Mouse (Mus musculus) hindbrain, embryonic 12.5 days (tissue): Measurements from ENCODE around the gene BC005624. TPM values are rescaled to one million over a fixed set of nuclear protein-coding genes. Genes with fewer than 3 reads are reported as not detected.
"Not testable (repeated sequence)": the region's sequence is repeated elsewhere in the genome, so short reads cannot be mapped to it uniquely, and the experiment has no call there.

Source experiments
- ATAC-seq: fragments of 200-750 bp; cut with Nextera tagmentation; 2 replicates; pipeline ENCODE4 v1.8.0; 2017; ENCODE audit warnings: moderate TSS enrichment; ENCODE audit not compliant: low FRiP score
- H3K27ac ChIP-seq: fragments of 300-500 bp; sonication (generic); 2 replicates; pipeline ENCODE4 v1.5.1; 2016; ENCODE audit warnings: mild to moderate bottlenecking
- H3K27me3 ChIP-seq: fragments of 300-500 bp; sonication (generic); 2 replicates; pipeline ENCODE4 v1.6.1; 2016; ENCODE audit warnings: mild to moderate bottlenecking
- H3K36me3 ChIP-seq: fragments of 300-500 bp; sonication (generic); 2 replicates; pipeline ENCODE4 v1.6.1; 2016; ENCODE audit warnings: mild to moderate bottlenecking
- H3K4me1 ChIP-seq: fragments of 300-500 bp; sonication (generic); 2 replicates; pipeline ENCODE4 v1.6.1; 2016
- H3K4me2 ChIP-seq: fragments of 300-500 bp; sonication (generic); replicated peaks from 2 replicates; pipeline ENCODE4 v1.6.1; 2016; ENCODE audit warnings: mild to moderate bottlenecking
- H3K4me3 ChIP-seq: fragments of 300-500 bp; sonication (generic); 2 replicates; pipeline ENCODE4 v1.5.1; 2016; ENCODE audit warnings: mild to moderate bottlenecking
- H3K9ac ChIP-seq: fragments of 300-500 bp; sonication (generic); 2 replicates; pipeline ENCODE4 v1.6.1; 2016; ENCODE audit warnings: mild to moderate bottlenecking, moderate library complexity
- H3K9me3 ChIP-seq: fragments of 300-500 bp; sonication (generic); replicated peaks from 2 replicates; pipeline ENCODE4 v1.6.1; 2016; ENCODE audit warnings: mild to moderate bottlenecking
- WGBS: fragments of 180-500 bp; shearing (Covaris S2); methylation state at CpG from one replicate; pipeline ENCODE4 v1.1.7; 2016; 5-methylcytosine and 5-hydroxymethylcytosine counted together
- polyA plus RNA-seq: library from polyadenylated mRNA; unstranded; fragments of >200 nt; fragmentation: Nextera tagmentation; extraction: Ambion mirVana; gene quantifications from 2 replicates; pipeline ENCODE4 v1.2.1, GENCODE M21; 2016

BC005624 gene
- polyA plus RNA-seq, 1 experiment from 2014 or later = 75.2 TPM

DNA sequence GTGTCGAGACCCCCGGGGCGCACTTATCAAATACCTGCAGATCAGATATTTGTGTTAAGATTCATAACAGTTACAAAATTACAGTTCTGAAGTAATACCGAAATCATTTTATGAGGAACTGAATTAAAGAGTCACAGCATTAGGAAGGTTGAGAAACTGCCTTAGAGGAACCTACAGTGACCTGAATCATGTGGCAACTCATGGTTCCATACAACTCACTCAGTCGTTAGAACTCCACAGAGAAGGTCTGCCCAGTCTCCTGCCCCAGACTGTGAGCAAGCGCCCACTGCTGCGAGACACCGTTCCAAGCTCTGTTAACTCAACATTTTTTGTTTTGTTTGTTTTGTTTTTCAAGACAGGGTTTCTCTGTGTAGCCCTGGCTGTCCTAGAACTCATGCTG lies 16.4 kb downstream of the BC005624 start:
- H3K4me1 ChIP-seq = peaks cover 18% of the 10 kb centered on the region
- no peak overlapping the region for H3K27ac ChIP-seq
- H3K36me3 ChIP-seq = peaks cover 44% of the 10 kb centered on the region
- no peak overlapping the region for H3K4me2 ChIP-seq
- 94% methylated on average over 8 of the region's 8 CpGs for WGBS
- no peak for ATAC-seq
- H3K9me3 ChIP-seq = no peaks in the 10 kb centered on the region
- no peaks in the 10 kb centered on the region for H3K27me3 ChIP-seq
- no peak overlapping the region for H3K9ac ChIP-seq
- H3K4me3 ChIP-seq = no peak overlapping the region

DNA sequence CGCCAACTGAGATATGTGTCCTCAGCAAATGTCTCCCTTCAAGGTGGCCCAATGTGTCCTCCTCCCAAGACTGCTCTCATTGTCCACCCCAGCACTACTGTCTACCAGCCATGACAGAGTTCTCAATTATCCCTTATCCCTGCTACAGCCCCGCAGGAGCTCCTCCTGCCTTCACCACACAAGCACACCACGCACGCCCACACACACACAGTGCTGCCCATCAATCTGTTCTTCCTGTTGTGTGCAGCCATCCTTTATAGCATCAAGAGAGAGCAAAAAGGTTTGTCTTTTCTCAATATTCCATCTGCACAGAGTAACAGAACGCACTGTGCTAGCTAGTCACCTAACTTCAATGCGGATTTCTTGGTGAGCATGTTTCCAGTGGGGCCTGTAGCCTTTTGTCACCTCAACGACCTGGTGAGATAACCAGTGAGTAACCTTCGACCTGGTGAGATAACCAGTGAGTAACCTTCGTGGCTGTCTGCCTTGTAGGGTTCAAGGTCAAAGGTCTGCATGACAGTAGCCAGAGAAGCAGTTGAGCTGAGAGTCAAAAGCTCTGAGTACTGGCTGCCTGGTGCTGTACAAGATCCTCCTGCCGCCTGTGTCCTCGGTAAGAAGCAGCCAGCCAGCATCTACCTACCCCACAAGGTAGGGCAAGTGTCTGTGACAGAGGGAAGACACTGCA lies 19.3 kb downstream of the BC005624 start:
- 88% methylated on average over 11 of the region's 11 CpGs for WGBS
- H3K36me3 ChIP-seq = peaks cover 70% of the 10 kb centered on the region
- H3K4me2 ChIP-seq = no peak overlapping the region
- H3K9me3 ChIP-seq = no peaks in the 10 kb centered on the region
- no peak overlapping the region for H3K27ac ChIP-seq
- ATAC-seq = no peak
- H3K27me3 ChIP-seq = no peaks in the 10 kb centered on the region
- H3K9ac ChIP-seq = no peak overlapping the region
- peaks cover 18% of the 10 kb centered on the region for H3K4me1 ChIP-seq
- H3K4me3 ChIP-seq = no peak overlapping the region

DNA sequence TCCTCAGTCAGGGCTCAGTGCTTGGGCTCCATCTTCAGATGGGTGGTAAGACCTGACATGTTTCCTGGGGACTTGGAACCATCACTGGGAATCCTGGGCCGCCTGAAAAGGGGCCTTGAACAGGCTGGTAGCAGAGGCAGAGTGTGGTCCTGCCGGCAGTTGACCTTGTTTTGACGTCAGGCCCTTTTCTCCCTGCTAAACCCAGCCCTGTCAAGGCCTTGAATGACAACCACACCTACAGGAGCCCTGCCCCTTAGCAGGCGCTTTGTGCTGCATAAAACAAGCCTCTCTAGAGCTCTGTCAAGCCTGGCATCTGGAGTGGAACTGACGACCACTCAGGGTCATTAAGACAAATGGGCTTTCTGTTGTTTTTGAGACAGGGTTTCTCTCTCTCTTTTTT lies 22.1 kb downstream of the BC005624 start:
- Histone ChIP-seq H3K27ac (no peak overlapping the region), H3K9ac (no peak overlapping the region), H3K9me3 (no peaks in the 10 kb centered on the region), H3K4me3 (no peak overlapping the region), H3K27me3 (no peaks in the 10 kb centered on the region), H3K4me2 (no peak overlapping the region), H3K36me3 (peaks cover 95% of the 10 kb centered on the region), H3K4me1 (peaks cover 11% of the 10 kb centered on the region)
- WGBS = 44% methylated on average over 5 of the region's 5 CpGs
- no peak for ATAC-seq

DNA sequence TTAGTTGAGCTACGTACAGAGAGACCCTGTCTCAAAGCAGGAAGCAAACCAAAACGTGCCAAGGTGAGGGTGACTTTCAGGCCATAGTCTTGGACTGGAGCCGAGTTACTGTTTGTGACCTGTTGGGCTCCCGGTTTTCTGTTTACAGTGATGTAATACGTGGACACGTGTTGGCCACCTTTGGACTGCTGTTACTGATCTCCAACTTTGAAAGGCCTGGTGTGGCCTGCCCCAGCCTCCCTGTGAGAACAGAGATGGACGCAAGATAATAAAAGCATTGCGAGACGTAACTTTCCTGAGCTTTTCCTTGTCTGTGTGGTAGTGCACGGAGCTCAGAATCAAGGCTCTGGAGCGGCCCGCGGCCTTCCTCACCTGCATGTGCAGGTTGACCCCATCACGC lies 23.3 kb downstream of the BC005624 start:
- Histone ChIP-seq H3K9me3 (no peaks in the 10 kb centered on the region), H3K9ac (no peak overlapping the region), H3K4me2 (no peak overlapping the region), H3K4me3 (no peak overlapping the region), H3K27ac (no peak overlapping the region), H3K4me1 (peaks cover 23% of the 10 kb centered on the region), H3K36me3 (peaks cover 84% of the 10 kb centered on the region), H3K27me3 (no peaks in the 10 kb centered on the region)
- no peak for ATAC-seq
- 92% methylated on average over 14 of the region's 14 CpGs for WGBS

DNA sequence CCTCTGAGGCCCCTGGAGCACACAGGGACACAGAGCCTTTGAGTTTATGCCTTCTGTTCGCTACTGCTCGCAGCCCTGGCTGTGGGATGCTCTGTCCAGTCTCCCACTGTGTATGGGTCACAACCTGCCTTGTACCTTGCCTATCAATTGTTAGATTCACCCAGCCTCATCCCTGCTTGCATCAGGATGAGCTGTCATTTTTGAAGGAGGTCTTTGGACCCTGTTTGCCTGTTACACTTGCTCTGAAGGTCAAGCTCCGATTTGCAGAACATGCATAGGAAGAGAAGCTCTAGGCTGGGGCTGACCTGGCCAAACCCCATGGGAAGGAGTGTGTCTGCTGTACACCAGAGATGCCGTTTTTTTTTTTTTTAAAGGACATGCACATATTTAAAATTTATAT lies 24.5 kb downstream of the BC005624 start:
- no peak overlapping the region for H3K27ac ChIP-seq
- 78% methylated on average over 4 of the region's 4 CpGs for WGBS
- H3K9ac ChIP-seq = no peak overlapping the region; the same call in 1 of the 2 replicates
- ATAC-seq = no peak
- no peak overlapping the region for H3K4me2 ChIP-seq
- no peaks in the 10 kb centered on the region for H3K27me3 ChIP-seq
- H3K9me3 ChIP-seq = no peaks in the 10 kb centered on the region
- H3K36me3 ChIP-seq = peaks cover 71% of the 10 kb centered on the region
- H3K4me1 ChIP-seq = peaks cover 28% of the 10 kb centered on the region
- no peak overlapping the region for H3K4me3 ChIP-seq

DNA sequence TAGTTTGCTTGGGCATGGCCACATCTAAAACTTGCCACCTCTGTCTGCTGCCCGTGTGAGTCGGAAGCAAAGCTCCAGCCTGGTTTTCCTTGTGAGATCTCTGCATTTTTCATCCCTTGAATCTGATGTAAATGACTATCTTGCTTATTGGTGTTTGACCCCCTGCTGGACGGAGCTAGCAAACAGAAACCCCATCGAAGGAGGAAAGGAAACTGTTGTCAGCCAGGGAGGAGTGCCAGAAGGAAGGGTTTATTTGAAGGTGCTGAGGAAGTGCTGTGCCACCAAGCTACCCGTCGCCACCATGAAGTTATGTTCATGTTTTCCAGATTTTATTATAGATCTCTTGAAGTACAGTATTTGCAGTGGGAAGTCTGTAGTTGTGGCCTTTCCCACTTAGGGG lies 27.2 kb downstream of the BC005624 start:
- Histone ChIP-seq H3K36me3 (peaks cover 45% of the 10 kb centered on the region), H3K4me1 (peaks cover 31% of the 10 kb centered on the region), H3K4me2 (peak overlapping the region; percentile 91), H3K27ac (no peak overlapping the region), H3K4me3 (no peak overlapping the region), H3K9me3 (no peaks in the 10 kb centered on the region), H3K9ac (peak overlapping the region; percentile 94; the same call in 1 of the 2 replicates), H3K27me3 (no peaks in the 10 kb centered on the region)
- ATAC-seq = no peak
- 72% methylated on average over 6 of the region's 6 CpGs for WGBS

DNA sequence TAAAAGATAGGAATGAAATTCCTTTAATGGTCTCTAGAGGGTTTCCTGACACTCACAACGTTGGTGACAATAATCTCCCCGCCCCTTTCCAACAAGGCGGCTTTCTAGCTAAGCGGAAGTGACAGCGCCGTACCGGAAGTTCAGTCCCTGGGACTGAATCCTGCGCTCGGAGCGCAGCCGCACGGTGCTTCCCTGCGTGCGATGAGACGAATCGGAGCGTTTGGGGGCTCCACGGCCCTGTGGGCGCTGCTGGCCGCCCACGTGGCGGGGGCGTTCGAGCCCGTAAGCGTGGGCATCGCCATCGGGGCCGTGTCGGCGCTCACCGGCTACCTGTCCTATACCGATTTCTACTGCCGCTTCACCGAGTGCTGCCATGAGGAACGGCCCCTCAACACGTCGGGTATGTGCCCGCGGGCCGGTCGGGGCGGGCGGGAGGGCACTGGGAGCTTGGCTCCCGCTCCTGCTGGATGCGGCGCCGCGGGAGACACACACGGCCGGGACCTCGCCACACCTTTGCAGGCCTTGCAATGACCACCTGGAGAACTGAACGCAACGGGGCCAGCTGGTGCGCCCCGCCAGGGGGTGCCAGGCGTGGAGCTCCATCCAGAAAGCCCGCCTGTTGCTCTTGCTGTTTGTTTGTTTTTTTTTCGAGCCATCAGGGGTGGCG lies 29.0 kb downstream of the BC005624 start, which contains the start of gene Tor1b:
Tor1b (plus strand) TSS at position 136 of the 667 bp plus-strand sequence.
- peak within 1 kb of the TSS; percentile 94 for H3K9ac ChIP-seq
- peaks cover 27% of the 10 kb centered on the region for H3K36me3 ChIP-seq
- H3K4me2 ChIP-seq = peak within 1 kb of the TSS; percentile 91
- no peaks in the 10 kb centered on the region for H3K9me3 ChIP-seq
- H3K4me1 ChIP-seq = peaks cover 31% of the 10 kb centered on the region
- H3K4me3 ChIP-seq = peak within 1 kb of the TSS; percentile 95
- 0 out of 2 replicates have a peak, but pooled peaks cover 4% of the 10 kb centered on the region for H3K27me3 ChIP-seq
- peak; percentile 95 for ATAC-seq
- peak within 1 kb of the TSS; percentile 90 for H3K27ac ChIP-seq
- 0% methylated on average over 60 of the region's 60 CpGs for WGBS

DNA sequence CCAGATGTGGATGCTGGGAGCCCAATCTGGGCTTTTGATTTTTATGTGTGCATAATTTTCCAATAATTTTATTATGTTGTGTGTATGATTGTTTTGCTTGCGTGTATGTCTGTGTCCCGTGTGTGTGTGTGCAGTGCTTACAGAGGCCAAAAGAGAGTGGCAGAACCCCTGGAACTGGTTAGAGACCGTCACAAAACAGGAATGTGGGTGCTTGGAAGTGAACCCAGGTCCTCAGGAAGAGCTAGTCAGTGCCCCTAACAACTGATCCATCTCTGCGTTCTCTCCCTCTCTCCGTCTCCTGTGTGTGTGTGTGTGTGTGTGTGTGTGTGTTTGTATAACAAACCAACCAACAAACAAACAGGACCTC lies 29.6 kb downstream of the BC005624 start:
- Histone ChIP-seq H3K4me2 (peak overlapping the region; percentile 91), H3K4me1 (peaks cover 31% of the 10 kb centered on the region), H3K9me3 (no peaks in the 10 kb centered on the region), H3K27ac (peak overlapping the region; percentile 90), H3K9ac (peak overlapping the region; percentile 94; the same call in 1 of the 2 replicates), H3K36me3 (peaks cover 24% of the 10 kb centered on the region), H3K4me3 (peak overlapping the region; percentile 95), H3K27me3 (0 out of 2 replicates have a peak, but pooled peaks cover 4% of the 10 kb centered on the region)
- WGBS = 30% methylated on average over 5 of the region's 5 CpGs
- peak; percentile 41; the same call in 1 of the 2 replicates for ATAC-seq

DNA sequence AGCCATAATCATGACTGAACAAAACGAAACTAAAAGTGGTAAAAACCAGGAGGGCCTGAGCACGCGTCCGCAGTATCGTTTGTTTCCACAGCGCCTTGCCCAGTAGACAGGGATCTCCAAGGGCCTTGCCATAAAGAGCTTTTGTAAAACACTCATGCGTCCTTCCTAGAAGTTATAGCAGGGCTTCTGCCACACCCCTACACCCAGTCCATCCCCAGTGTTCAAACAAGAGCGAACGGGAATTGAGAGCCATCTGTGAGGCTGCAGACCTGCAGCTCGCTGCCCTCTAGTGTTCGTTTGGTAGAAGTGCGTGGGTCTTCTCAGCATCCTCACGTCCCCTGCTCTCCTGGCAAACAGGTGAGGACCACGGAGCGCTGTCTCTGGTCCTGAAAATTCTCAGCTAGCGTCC lies 39.4 kb downstream of the BC005624 start:
- 32% methylated on average over 16 of the region's 16 CpGs for WGBS
- ATAC-seq = no peak
- H3K4me2 ChIP-seq = peak overlapping the region; percentile 39
- H3K9me3 ChIP-seq = no peaks in the 10 kb centered on the region
- no peak overlapping the region for H3K27ac ChIP-seq
- H3K27me3 ChIP-seq = no peaks in the 10 kb centered on the region
- no peak overlapping the region for H3K4me3 ChIP-seq
- peak overlapping the region; percentile 44; the same call in 1 of the 2 replicates for H3K9ac ChIP-seq
- no peaks in the 10 kb centered on the region for H3K36me3 ChIP-seq
- H3K4me1 ChIP-seq = peaks cover 2% of the 10 kb centered on the region; the same call in 1 of the 2 replicates

DNA sequence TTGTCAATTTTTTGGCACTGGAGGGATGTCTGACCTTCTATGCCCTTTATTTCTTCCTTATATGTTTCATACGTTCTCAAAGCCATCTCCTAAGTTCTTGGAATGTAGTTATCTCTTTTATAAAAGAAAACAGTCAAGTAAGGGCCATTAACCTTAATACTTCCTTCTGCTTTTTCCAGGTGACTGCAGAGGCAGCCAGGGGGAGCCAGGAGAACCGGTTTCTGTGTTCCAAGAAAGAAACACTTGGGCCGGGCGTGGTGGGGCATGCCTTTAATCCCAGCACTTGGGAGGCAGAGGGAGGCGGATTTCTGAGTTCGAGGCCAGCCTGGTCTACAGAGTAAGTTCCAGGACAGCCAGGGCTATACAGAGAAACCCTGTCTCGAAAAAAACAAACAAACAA lies 39.9 kb downstream of the BC005624 start:
- 58% methylated on average over 7 of the region's 7 CpGs for WGBS

DNA sequence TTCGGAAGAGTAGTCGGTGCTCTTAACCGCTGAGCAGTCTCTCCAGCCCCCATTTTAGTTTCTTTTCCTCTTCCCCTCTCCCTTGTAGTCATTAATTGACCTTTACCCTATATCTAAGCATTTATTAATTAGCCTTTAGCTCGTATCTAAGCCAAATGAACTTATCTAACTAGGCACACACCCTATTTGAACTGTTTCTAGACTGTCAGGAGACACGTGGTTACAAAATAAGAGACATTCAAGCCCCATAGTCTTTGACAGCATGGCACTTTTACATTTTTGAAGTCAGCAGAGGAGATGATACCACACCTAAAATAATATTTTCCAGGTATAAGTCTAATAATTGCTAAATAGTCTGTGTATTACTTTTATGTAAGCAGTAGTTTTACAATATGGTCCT lies 40.4 kb downstream of the BC005624 start:
- Histone ChIP-seq H3K36me3 (no peaks in the 10 kb centered on the region), H3K4me2 (no peak overlapping the region), H3K27me3 (no peaks in the 10 kb centered on the region), H3K4me1 (peaks cover 2% of the 10 kb centered on the region; the same call in 1 of the 2 replicates), H3K4me3 (no peak overlapping the region), H3K9me3 (no peaks in the 10 kb centered on the region), H3K27ac (no peak overlapping the region), H3K9ac (no peak overlapping the region)
- no peak for ATAC-seq
- 91% methylated on average over 5 of the region's 5 CpGs for WGBS

More for the DNA sequence above, 39.9 kb downstream of the BC005624 start:
- not testable (repeated sequence) for H3K27me3 ChIP-seq, ATAC-seq, H3K9me3 ChIP-seq, H3K36me3 ChIP-seq, H3K9ac ChIP-seq, H3K4me3 ChIP-seq, H3K4me2 ChIP-seq, H3K27ac ChIP-seq, H3K4me1 ChIP-seq

DNA sequence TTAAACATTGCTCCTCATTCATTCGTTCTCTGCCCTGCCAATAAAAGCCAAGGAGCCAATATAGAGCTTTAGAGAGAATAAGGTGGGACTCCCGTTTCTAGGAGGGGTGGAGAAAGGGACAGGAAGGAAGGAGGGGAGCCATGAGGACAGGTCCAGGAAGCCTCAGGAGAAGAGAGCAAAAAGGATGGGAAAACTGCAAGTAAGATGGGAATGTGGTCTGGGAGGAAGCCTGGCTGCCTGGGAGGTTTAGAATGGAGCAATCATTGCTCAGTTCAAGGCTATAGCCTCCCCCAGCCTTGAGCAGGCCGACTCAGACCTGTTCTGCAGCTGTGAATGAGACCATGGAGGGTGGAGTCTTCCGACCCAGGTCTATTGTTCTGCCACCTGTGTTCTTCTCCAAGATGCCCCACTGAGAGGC lies 43.4 kb downstream of the BC005624 start:
- Histone ChIP-seq H3K27me3 (peaks cover 3% of the 10 kb centered on the region; the same call in 1 of the 2 replicates), H3K4me3 (no peak overlapping the region), H3K4me1 (peaks cover 2% of the 10 kb centered on the region; the same call in 1 of the 2 replicates), H3K27ac (no peak overlapping the region), H3K9ac (no peak overlapping the region), H3K36me3 (no peaks in the 10 kb centered on the region), H3K9me3 (no peaks in the 10 kb centered on the region), H3K4me2 (no peak overlapping the region)
- no peak for ATAC-seq
- WGBS = 53% methylated on average over 4 of the region's 4 CpGs
